Mouse (Mus musculus) gastrocnemius, adult 8-10 months (tissue): ENCODE results near the gene Fam243. TPM values are rescaled to one million over a fixed set of nuclear protein-coding genes. Genes with fewer than 3 reads are reported as not detected.

Source experiments
- DNase-seq, 2 experiments: peaks; one replicate each; pipeline ENCODE4 v3.0.0; 2022; ENCODE audit warnings: low spot score in 2 of 2
- total RNA-seq, 4 experiments: library from RNA; stranded (reverse); gene quantifications; 2 replicates each; pipeline ENCODE4 v1.2.4; 2022

The Fam243 gene
- total RNA-seq, 4 experiments from 2014 or later, result not detected

DNA sequence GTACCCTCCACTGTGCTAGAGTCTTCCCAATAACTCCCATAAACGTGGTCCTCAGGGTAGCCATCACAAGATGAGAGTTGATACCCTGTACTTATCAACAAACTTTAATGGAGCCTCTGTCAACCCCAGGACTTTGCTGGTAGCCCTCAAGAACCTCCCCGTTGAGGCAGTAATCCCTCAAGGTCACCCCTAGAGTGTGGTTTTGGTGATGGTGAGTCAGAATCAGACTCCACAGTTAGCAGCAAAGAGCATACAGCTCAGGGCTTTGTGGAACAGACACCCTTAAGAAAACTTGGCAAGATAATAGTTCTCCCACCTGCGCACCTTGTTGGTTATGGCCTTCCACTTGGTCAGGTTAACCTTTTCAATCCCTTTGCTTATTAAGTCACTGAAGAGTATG lies 880 bp downstream of the Fam243 start:
- DNase-seq, result no peak

GRCm38 (mm10) chr16:92319353-92320109 lies 1.7 kb downstream of the Fam243 start:
- peak; percentile 22 to 28 for DNase-seq

DNA sequence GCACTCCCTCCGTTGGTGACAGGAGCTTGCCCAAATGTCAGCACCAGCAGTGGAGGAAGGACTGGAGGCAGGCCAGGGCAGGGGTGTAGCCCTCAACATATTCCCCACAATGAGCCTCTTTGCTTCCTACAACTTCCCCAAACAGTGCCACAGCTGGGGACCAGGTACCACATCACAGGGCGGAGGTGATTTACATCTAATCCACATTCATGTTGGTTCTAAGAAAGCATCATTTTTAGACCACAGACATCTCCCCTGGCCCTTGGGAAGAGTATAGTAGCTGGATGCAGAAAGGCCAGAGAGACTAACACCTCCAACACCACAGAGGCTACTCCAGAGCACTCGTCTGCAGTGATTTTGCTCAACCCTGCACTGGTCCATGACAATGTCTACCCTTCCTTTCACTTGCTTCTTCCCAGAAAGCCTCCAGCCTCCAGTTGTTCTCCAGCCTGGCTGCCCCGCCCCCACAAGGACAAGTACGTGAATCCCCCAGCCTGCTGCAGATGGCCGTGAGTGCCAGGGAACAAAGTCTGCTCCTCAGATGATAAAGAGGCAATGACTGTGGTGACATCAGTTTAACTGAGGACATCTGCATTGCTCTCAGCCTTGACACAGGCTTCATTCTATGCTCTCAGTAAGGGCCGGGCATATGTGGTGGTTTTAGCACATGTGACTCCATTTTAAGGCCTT lies 5.0 kb downstream of the Fam243 start:
- DNase-seq, result no peak

DNA sequence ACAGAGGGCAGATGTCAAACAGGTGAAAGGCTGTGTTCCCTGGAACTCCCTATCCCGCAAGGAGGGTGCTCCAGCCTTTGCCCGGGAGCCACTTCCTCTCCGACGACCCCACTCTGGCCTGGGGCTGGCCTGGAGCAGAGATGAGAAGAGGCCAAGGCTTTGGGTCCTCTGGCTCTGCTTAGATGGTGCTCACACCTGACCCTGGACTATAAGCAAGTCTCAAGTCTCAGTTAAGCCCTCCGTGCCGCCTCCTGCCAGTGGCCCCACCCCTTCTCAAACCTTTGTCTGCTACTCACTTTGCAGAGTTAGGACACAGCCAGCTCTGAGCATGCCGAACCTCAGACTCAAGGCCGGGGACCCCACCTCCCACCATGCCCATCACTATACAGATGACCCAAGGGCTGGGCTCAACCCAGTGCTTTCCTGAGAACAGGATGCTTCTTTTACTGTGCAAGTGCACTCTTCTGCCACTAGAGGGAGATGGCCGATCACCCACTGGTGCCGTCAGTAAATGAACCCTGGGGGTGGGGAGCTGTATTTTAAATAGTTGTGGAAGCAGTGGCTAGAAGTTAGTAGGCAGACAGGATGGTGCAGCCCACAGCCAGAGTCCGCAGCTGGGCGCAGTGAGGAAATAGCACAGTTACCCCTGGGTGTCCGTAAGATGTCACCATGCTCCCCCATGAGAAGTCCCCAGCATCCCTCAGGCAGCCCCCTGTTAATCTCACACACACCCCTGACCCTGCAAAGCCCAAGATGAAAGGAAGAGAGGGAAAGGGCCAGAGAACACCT lies 7.1 kb downstream of the Fam243 start:
- DNase-seq, result no peak

- no peak for DNase-seq
Measured at GRCm38 (mm10) chr16:92309126-92309525, 12.1 kb downstream of the Fam243 start.

- DNase-seq, result no peak
Measured at GRCm38 (mm10) chr16:92307947-92308346, 13.3 kb downstream of the Fam243 start.

DNA sequence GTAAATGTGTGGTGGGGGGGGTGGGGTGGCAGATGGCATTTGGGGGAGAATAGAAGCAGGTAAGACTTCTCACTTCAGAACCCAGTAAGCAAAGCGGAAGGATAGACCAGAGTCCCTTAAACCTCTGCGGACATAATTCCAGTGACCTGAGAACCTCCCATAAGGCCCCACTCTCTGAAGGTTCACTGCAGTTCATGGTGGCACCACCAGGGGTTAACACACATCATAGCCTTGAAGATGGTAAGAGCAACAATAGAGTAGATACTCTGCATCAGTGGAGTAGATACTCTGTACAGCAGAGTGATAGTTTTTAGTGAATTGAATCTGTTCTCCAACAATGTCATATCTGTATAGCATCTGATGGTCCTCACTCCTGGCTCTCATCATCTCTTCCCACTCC lies 15.7 kb downstream of the Fam243 start:
- DNase-seq, result no peak

DNA sequence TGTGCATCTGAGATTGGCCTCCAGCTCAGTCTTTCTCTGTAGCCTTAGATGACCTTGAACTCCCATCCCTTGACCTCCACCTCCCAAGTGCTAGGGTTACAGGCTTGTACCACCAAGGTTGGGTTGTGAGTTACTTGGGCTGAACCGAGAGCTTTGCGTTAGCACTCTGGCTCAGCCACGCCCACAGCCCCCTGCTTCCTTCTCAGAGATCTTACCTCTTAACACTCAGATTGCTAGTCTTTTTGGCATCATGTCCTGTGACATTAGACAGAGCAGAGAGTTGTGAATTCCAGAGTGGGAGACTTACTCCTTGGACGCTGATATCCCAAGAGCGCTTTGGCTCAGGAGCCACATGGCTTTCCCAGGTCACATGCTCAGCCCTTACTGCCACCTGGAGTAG lies 18.7 kb downstream of the Fam243 start:
- no peak for DNase-seq

DNA sequence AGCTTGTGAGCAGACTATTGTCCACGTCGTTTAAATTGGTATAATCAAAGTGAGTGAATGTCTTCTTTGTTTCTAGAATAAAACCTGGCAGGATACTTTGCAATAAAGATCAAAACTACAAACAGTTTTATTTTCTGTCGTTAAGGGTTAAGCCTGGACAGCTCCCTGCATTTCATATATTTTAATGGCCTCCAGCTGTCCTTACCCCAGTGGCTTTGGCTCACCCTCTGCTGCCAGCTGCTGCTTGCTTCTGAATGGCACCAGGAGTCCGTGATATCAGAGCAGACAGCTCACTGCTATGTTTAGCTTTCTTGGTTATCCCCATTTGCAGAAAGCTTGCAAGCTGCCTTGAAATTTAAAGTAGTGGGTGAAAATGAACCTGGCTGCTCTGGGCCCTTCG lies 19.3 kb downstream of the Fam243 start:
- DNase-seq, result peak; percentile 42 to 44

DNA sequence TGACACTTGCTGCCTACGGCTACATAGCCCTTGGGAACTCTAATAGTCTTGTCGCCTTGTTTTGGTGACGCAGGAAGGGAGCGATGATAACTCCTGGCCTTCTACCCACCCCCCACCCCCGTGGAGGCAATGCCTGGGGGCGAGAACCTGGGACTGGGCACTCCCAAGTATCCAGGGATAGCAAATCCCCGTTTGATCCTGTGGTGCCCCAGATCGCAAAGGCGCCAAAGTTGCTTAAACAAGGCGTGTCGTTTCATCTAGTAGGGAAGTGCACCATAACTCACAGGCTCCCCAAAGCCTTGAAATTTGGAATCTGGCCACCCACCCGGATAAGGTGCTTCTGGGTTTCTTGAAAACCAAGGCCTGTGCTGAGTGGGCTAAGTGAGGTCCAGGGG lies 19.8 kb downstream of the Fam243 start:
- no peak for DNase-seq

DNA sequence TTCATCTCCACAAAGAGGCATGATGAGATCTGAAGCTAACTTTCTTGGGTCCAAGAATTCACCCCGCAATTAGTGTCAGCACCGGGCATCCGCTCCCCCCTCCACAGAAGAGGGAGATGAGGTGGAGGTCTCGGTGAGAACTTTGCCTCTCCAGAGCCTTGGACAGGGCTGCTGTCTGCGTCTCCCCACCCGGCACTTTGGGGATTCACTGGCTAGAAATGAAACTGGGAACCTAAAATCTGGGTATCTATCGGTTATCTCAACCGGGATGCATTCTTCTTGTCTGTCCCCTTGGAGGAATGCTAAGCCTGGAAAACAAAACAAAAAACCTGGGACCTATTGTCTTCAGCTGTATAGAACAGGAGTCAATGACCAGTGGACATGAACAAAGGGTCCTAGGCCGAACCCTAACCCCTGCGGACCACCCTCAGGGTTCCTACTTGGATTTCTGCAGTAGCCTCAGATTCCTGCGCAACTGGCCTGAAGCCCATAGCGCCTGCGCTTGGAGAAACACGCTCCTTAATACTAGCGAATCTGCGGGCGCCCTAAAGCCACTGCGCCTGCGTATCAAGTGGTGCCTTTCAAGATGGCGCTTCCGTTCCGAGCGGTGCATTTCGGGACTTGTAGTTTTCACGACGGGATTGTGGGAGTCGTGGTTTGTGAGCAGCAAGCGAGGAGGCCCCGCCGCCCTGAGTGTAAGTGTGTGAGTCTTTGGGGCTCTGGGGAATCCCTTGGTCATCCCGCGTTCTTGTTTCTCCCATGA lies 20.4 kb downstream of the Fam243 start, which contains the start of gene Smim11:
Gene Smim11, plus strand, starts transcription at position 638 of the 763 bp plus-strand sequence.
- DNase-seq, result peak; percentile 88 to 92

DNA sequence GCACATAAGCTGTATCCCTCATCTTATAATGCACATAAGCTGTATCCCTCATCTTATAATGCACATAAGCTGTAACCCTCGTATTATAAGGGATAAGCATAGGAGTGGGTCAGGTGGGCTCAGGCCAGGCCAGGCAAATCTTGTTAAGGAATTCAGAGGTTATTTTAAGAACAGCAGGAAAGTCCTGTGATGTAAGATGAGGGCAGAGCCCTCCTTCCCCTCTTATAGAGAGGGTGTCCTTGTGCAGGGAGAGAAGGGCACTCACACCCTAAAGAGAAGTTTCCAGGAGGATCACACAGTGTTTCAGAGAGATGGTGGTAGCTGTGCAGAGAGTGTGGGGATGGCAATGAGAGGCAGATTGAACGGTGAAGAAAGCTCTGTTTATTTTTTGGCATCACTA lies 25.9 kb downstream of the Fam243 start:
- DNase-seq, result no peak

DNA sequence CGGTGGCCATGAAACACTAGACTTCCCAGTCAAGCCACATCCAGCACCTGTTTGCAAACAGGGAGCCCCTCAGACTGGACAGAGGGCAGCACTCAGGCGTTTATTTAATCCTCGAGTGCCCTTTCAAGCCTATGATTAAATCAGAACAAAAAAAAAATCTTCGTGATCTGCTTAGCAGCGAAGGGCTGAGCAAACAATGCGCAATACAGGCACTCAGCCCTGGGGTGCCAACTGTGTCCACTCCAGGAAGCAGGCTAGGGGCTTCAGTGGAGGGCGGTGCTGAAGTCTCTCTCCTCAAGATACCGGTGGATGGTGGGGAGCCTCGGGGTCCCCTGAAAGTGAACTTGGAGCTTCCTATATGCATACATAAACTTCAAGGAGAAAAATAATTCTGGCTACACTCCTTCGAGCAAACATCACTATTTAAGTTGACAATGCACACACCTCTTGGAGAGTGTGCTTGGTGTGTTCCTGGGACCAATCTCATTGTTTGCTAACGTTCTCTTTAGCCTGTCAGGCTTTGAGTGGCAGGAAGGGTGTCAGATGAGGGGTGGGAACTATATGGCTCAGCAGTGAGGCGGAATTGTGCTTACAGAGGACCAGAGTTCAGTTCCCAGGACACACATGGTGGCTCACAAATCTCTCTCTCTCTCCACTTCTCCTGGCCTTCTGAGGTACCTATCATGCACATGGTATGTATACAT lies 26.8 kb downstream of the Fam243 start:
- no peak for DNase-seq

GRCm38 (mm10) chr16:92292101-92292500 lies 29.1 kb downstream of the Fam243 start, which contains the start of gene Kcne2:
TSS of gene Kcne2 (plus strand) at chr16:92292389.
- no peak for DNase-seq

- DNase-seq, result no peak
Measured at GRCm38 (mm10) chr16:92290045-92290444, 31.2 kb downstream of the Fam243 start.

DNA sequence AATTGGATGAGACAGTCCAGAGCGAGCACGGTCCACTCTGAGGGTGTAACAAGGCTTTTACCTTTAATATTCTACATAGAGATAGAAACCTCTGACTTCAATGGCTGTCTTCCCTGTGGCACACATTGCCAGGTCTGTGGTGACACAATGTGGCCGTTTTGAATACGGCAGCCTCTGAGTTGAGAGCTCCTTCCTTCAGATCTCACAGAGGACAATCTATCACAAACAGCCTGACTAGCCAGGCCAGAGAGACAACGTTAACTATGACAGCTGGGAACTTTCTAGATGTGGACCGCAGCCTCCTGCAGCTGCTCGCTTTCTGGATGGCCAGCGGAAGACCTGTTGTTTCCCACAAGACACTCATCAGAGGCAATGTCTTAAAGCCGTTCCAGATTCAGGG lies 32.5 kb downstream of the Fam243 start:
- no peak for DNase-seq

GRCm38 (mm10) chr16:92286609-92287008 lies 34.6 kb downstream of the Fam243 start:
- DNase-seq, result peak; percentile 66 to 77

GRCm38 (mm10) chr16:92285068-92285467 lies 36.2 kb downstream of the Fam243 start:
- DNase-seq, result no peak

GRCm38 (mm10) chr16:92282671-92283070 lies 38.6 kb downstream of the Fam243 start:
- DNase-seq, result peak; percentile 30 to 34

DNA sequence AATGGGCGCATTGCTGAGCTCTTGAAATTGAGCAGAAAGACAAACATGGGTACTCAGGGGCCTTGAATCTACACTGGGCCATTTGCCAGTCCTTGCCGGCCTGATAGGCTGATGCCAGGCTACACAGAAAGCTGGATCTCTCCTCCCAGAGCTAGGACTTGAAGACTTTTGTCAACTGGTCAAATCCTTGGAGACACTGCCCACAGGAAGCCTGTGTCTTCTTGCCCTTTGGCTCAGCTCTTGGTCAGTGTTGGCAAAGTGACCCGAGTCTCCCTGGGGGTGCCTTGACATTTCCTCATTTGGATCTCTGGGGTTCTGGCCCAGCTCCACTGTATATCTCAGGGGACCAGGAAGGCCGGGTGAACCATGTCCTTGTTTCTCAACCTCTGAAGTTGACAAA lies 45.7 kb downstream of the Fam243 start:
- DNase-seq, result peak in 1 of 2 experiments; percentile 18

DNA sequence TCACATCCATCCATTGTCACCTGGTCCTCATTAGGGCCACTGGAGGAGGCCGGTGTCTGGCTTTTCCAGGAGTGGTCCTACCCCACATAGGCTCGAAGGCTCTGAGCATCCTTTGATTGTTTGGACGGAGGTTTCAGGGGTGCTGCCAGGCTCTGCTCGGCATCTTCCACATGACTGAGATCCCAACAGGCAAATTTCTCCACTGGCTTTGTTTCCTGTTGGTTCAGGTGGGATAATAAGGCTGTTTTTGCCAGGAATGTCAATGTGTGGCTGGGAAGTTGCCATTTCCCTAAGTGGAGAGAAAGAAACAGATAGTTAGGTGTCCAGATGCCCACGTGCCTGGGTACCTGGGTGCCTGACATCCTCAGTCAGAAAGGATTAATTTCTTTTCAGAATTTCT lies 46.7 kb downstream of the Fam243 start:
- DNase-seq, result no peak
